Mouse (Mus musculus) heart, adult 18-20 months (tissue): ENCODE measurements around the gene 3110070M22Rik. TPM values are rescaled to one million over a fixed set of nuclear protein-coding genes. Genes with fewer than 3 reads are reported as not detected.
A peak's percentile ranks its signal among the peaks of the same experiment; 100 is the strongest.
"Not testable (repeated sequence)": the region's sequence is repeated elsewhere in the genome, so short reads cannot be mapped to it uniquely, and the experiment has no call there.

Source experiments
- DNase-seq, 2 experiments: peaks; one replicate each; pipeline ENCODE4 v3.0.0; 2021 to 2022; ENCODE audit warnings: mixed read lengths in 1 of 2
- long read RNA-seq, 2 experiments: library from polyadenylated mRNA; stranded (forward); transcript quantifications; one replicate each; pipeline ENCODE4 v2.0.0; 2021
- total RNA-seq, 2 experiments: library from RNA; stranded (reverse); gene quantifications; 2 replicates each; pipeline ENCODE4 v1.2.3; 2021

The 3110070M22Rik gene
- 1 to 10 TPM; 1.0 to 1.4 TPM for total RNA-seq
- long read RNA-seq, experiment 1, partial matches to known transcripts: 0 of 1 reads
- long read RNA-seq, experiment 1, other reads (novel, unspliced or antisense): 0 of 1 reads
- long read RNA-seq, experiment 2: 0 reads

- peak; percentile 88 for DNase-seq
Observed at GRCm38 (mm10) chr13:119487880-119488580, at the start of gene 3110070M22Rik, which contains the start of gene Tmem267. Gene 3110070M22Rik, minus strand, starts transcription at chr13:119488383. Gene Tmem267, plus strand, starts transcription at chr13:119488039.

GRCm38 (mm10) chr13:119494938-119495337 is 6.8 kb upstream of the 3110070M22Rik start:
- not testable (repeated sequence) for DNase-seq

- DNase-seq: not testable (repeated sequence)
Observed at GRCm38 (mm10) chr13:119492083-119492482, 3.9 kb upstream of the 3110070M22Rik start.

GRCm38 (mm10) chr13:119487354-119487753 is 829 bp downstream of the 3110070M22Rik start:
- DNase-seq: no peak

- no peak for DNase-seq
Observed at GRCm38 (mm10) chr13:119477789-119478188, 10.4 kb downstream of the 3110070M22Rik start.

- DNase-seq: peak in 1 of 2 experiments; percentile 9
Observed at GRCm38 (mm10) chr13:119476631-119477030, 11.6 kb downstream of the 3110070M22Rik start.

- DNase-seq: peak; percentile 94
Observed at GRCm38 (mm10) chr13:119462596-119463560, 25.3 kb downstream of the 3110070M22Rik start, which contains the start of gene 4833420G17Rik. Gene 4833420G17Rik, plus strand, starts transcription at chr13:119462768.

- peak in 1 of 2 experiments; percentile 10 for DNase-seq
Observed at GRCm38 (mm10) chr13:119461900-119462595, 26.1 kb downstream of the 3110070M22Rik start.

- DNase-seq: peak in 1 of 2 experiments; percentile 22
Observed at GRCm38 (mm10) chr13:119456342-119456741, 31.8 kb downstream of the 3110070M22Rik start.

GRCm38 (mm10) chr13:119455082-119455481 is 33.1 kb downstream of the 3110070M22Rik start:
- no peak for DNase-seq

GRCm38 (mm10) chr13:119453563-119453962 is 34.6 kb downstream of the 3110070M22Rik start:
- DNase-seq: no peak

- DNase-seq: no peak
Observed at GRCm38 (mm10) chr13:119442244-119442643, 45.9 kb downstream of the 3110070M22Rik start.

Other genes starting within 250 kb of the 3110070M22Rik start
- gene Paip1, start 59.8 kb downstream of the 3110070M22Rik start, total RNA-seq: 100 to 1,000 TPM; 117 to 118 TPM
- 1 to 10 TPM; 5.6 to 9.2 TPM for gene 4833420G17Rik, start 25.6 kb downstream of the 3110070M22Rik start, total RNA-seq
- 10 to 100 TPM; 16.1 to 20.4 TPM for gene Tmem267, start 344 bp downstream of the 3110070M22Rik start, total RNA-seq
- under 1 TPM in 1 of 2 experiments, not detected in 1; 0.44 TPM for gene Ccl28, start 135.4 kb upstream of the 3110070M22Rik start, total RNA-seq
- 10 to 100 TPM; 36.7 to 38.5 TPM for gene Hmgcs1, start 202.0 kb upstream of the 3110070M22Rik start, total RNA-seq